9 mouse cellular contexts compared by ENCODE assay signal in genomic region chr6:113822417-113822816, GRCm38 (mm10).
A peak's percentile ranks its signal among the peaks of the same experiment; 100 is the strongest.
DNase-seq lines count a peak whose midpoint lies in the region; ATAC-seq and TF ChIP-seq lines count a peak whose summit lies in the region.
"Had no signal": no experiment of that assay in that cellular context is flagged by ENCODE, and none has a peak within 500 bp of the region (broad histone marks: within the 10 kb centered on the region; RNA-seq: fewer than 3 reads in every experiment).

No protein-coding gene starts in this region.

- H3K9me3 ChIP-seq in kidney, embryonic 14.5 days (ENCODE audit: control insufficient read depth, low read length) = no peaks in the 10 kb centered on the region
- H3K9me3 ChIP-seq: embryonic facial prominence, embryonic 15.5 days had no signal

- no peak overlapping the region for H3K4me3 ChIP-seq in kidney, adult 2 months (ENCODE audit: insufficient read depth, low read depth, low read length)
- H3K4me3 ChIP-seq in kidney, embryonic 14.5 days (ENCODE audit: low read length) = no peak overlapping the region
- no peak overlapping the region for H3K4me3 ChIP-seq in spleen, adult 2 months (ENCODE audit: extremely low read depth, insufficient read depth, insufficient read length)
- H3K4me3 ChIP-seq: embryonic facial prominence, embryonic 15.5 days had no signal

- no peaks in the 10 kb centered on the region for H3K4me1 ChIP-seq in kidney, adult 2 months (ENCODE audit: control insufficient read depth, insufficient read depth, low read length)
- H3K4me1 ChIP-seq in kidney, embryonic 14.5 days (ENCODE audit: control insufficient read depth, insufficient read depth, low read length) = no peaks in the 10 kb centered on the region
- no peaks in the 10 kb centered on the region for H3K4me1 ChIP-seq in spleen, adult 2 months (ENCODE audit: control insufficient read depth, insufficient read depth, insufficient read length)
- H3K4me1 ChIP-seq: embryonic facial prominence, embryonic 15.5 days had no signal

- no peak for TF ChIP-seq POLR2A in kidney, adult 2 months (IDR thresholded peaks at IDR 0.05; ENCODE audit: low read depth, low read length)
- TF ChIP-seq POLR2A in spleen, adult 2 months (IDR thresholded peaks at IDR 0.05; ENCODE audit: low read depth, low read length) = no peak

- no peak overlapping the region for H3K27ac ChIP-seq in kidney, adult 2 months (ENCODE audit: insufficient read depth, low read depth, low read length)
- H3K27ac ChIP-seq in kidney, embryonic 14.5 days (ENCODE audit: low read depth, low read length) = no peak overlapping the region
- H3K27ac ChIP-seq in spleen, adult 2 months (ENCODE audit: insufficient read depth, low read length) = no peak overlapping the region
- H3K27ac ChIP-seq: embryonic facial prominence, embryonic 15.5 days had no signal

- no peak overlapping the region for H3K9ac ChIP-seq in kidney, embryonic 14.5 days (ENCODE audit: low read depth, low read length)
- H3K9ac ChIP-seq: embryonic facial prominence, embryonic 15.5 days had no signal

- WGBS in kidney, adult 2 months = 29% methylated on average over 7 of the region's 7 CpGs
- WGBS in kidney, embryonic 14.5 days = 39% methylated on average over 7 of the region's 7 CpGs
- 28% methylated on average over 7 of the region's 7 CpGs for WGBS in spleen, adult 2 months

- H3K36me3 ChIP-seq in kidney, adult 2 months (ENCODE audit: control insufficient read depth, insufficient read depth, low read length) = no peaks in the 10 kb centered on the region
- no peaks in the 10 kb centered on the region for H3K36me3 ChIP-seq in kidney, embryonic 14.5 days (ENCODE audit: control insufficient read depth, insufficient read depth, low read length)
- no peaks in the 10 kb centered on the region for H3K36me3 ChIP-seq in spleen, adult 2 months (ENCODE audit: control insufficient read depth, insufficient read depth, low read length)
- H3K36me3 ChIP-seq: embryonic facial prominence, embryonic 15.5 days had no signal

- DNase-seq in kidney, adult 2 months = peak; percentile 15
- DNase-seq in adrenal gland, postnatal 10 days = peak; percentile 64
- DNase-seq in embryo, embryonic 10.5 days (ENCODE audit: low spot score) = peak; percentile 64
- peak; percentile 82 for DNase-seq in layer of hippocampus, adult 11-12 months (ENCODE audit: low spot score)
- peak; percentile 37 for DNase-seq in lung, postnatal 10 days
- peak in 1 of 2 experiments; percentile 27 for DNase-seq in spleen, adult 2 months (ENCODE audit: low read depth in 1 of 2, low spot score in 2 of 2)
- DNase-seq in urinary bladder, postnatal 10 days (ENCODE audit: low spot score) = no peak

- peak; percentile 66 for TF ChIP-seq CTCF in kidney, adult 2 months (conservative IDR thresholded peaks at IDR 0.05; ENCODE audit: insufficient read depth, insufficient read length, low read depth, low read length)
- TF ChIP-seq CTCF in spleen, adult 2 months (IDR thresholded peaks at IDR 0.05; ENCODE audit: extremely low read depth, insufficient read depth, insufficient read length, insufficient replicate concordance) = peak; percentile 39; the same call in 1 of the 2 replicates

- ATAC-seq in kidney, embryonic 14.5 days (ENCODE audit: low FRiP score, low TSS enrichment) = no peak

- no peak overlapping the region for H3K4me2 ChIP-seq in kidney, embryonic 14.5 days (replicated peaks; ENCODE audit: low read depth, low read length)
- H3K4me2 ChIP-seq: embryonic facial prominence, embryonic 15.5 days had no signal

- no peaks in the 10 kb centered on the region for H3K27me3 ChIP-seq in kidney, adult 2 months (replicated peaks; ENCODE audit: control insufficient read depth, insufficient read depth, low read length)
- H3K27me3 ChIP-seq in kidney, embryonic 14.5 days (ENCODE audit: control insufficient read depth, insufficient read depth, low read length) = no peaks in the 10 kb centered on the region
- no peaks in the 10 kb centered on the region for H3K27me3 ChIP-seq in spleen, adult 2 months (ENCODE audit: control insufficient read depth, insufficient read depth, low read length)
- H3K27me3 ChIP-seq: embryonic facial prominence, embryonic 15.5 days had no signal
